Mouse (Mus musculus) c-Kit-positive CD71-positive TER-119-positive erythroid progenitor cells, embryonic 14.5 days (primary cell): ENCODE results near the gene Tespa1.
"Not testable (repeated sequence)": the region's sequence is repeated elsewhere in the genome, so short reads cannot be mapped to it uniquely, and the experiment has no call there.

Experiments used
- DNase-seq: peaks from one replicate; pipeline ENCODE4 v3.0.0-alpha.2; 2013; ENCODE audit warnings: low spot score

The Tespa1 gene

DNA sequence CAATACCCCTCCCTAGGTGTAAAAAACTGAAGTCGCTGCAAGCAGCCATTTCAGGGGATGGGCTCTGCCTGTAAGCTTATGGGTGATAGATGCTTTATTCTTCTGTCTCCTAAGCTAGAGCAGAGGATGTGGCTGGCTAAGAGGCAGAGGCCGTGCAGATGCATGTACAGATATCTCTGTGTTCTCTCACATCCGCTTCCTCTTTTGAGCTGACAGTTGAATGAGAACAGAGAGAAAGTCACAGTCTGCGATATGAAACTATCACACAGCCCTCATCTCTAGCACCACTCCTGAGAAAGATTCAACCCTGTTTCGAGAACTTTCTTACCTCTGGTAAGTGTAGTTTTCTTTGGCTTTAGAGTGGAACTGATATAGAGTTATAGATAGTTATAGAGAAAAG lies at the start of gene Tespa1:
Tespa1 (plus strand) TSS at position 234 of the 400 bp plus-strand sequence.
- DNase-seq, result no peak

DNA sequence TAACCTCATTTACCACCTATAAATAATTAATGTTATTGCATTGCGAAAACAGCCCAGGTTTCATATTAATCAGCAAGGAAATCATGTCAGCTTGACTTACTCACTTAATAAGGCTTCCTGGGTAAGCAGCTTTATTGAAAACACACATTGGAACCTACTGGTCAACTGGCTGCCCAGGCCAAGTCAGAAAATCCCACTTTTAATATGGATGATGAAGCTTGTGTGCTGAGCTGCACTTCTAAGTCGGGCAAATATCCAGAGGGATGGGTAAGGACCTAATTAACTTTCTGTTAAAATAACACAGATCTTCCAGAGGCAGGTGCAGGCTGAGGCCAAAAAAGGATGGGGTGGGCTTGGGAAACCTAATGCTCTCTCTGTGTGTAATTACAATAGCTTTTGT lies 46.9 kb upstream of the Tespa1 start:
- DNase-seq, result no peak

DNA sequence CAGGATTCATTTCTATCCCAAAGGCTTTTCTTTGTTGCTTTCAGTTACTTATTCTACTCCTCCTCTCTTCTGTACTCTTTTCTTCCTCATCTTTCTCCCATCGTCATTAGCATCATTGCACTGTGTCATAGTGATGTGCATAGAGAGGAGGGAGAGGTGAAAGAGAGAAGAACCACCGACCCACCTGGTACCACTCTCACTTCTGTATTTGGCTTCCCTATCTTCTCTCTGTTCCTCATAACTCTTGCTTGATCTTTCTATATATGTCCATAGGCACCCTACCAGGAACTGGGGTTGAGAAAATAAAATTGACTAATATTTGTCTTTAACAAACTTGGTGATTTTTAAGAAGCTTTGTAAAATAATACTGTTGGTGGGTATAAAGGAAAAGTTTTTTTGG lies 46.2 kb upstream of the Tespa1 start:
- DNase-seq, result no peak

DNA sequence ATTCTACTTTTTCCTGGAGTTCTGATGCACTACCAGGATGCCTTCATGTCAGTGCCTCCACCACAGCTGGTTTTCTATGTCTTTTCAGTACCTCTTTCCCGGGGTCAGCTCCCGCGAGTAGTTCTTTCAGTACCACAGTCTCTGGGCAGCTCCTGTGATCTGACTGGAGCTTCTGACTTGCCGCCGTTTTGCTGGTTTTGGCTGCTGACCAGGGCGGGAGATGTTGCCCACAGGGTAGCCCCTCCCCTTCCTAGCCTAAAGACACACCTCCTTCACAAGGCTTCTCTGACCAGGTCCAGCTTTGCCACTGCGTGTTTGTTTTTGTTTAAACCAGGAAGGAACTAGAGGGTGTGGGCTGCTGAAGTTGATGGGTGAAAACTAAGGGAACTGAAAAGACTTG lies 42.6 kb upstream of the Tespa1 start, which contains the start of gene Neurod4:
Neurod4 (minus strand) TSS at position 175 of the 400 bp plus-strand sequence.
- no peak for DNase-seq

DNA sequence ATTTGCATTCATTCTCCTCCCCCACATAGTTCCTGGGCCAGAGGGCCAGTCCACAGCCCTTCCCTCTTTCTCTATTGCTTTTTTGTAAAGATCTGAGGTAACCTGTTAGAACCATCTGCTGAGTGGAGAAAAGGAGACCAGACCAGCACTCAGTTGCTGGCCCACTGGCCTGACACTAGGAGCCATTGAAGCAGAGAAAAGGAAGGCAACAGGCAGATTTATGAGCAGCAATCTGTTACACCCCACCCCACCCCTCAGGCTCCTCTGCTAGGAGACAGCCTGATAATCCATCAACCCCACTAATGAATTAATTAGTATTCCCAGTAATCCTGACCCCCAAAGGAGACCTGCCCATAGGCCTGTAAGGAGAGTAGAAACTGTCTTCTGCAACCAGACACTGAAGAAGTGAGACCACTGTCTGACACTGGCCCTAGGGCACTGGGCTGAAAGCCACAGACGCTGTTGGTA lies 40.7 kb upstream of the Tespa1 start:
- no peak for DNase-seq

DNA sequence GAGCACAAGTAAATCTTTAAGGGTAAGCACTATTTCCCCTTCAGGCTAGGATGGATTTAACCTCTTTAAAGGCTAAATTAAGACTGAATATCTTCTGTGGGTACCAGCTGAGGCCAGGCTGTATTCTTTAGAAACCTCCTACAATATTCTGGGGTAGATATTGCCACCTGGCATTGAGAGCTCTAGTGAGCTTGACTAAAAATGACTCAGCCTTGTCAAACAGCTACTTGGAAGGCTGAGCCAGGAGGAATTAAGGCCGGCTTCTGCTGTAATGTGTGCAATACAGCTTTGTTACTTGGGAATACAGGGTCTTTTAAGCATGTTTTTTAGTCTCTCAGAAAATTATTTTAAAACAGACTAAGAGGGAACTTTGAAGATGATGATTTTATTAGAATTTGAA lies 35.5 kb upstream of the Tespa1 start:
- DNase-seq, result no peak

DNA sequence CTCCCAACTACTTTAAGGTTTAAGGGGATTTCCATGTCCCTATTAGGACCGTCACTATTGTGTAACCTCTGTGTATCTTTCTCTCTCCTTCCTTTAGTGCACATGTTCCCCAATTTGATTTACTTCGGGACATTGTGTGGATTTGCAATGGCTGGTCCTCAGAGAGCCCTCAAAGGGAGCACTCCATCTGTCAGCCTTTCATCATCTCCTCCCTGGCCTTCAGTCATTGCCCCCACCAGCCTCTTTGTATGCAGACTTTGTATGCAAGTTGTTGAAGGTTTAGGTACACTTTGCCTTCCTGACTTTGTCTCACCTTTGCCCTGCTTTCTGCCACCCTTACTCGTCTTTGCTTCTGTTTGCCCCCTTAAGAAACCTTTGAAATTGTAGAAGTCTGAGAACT lies 34.7 kb upstream of the Tespa1 start:
- no peak for DNase-seq

DNA sequence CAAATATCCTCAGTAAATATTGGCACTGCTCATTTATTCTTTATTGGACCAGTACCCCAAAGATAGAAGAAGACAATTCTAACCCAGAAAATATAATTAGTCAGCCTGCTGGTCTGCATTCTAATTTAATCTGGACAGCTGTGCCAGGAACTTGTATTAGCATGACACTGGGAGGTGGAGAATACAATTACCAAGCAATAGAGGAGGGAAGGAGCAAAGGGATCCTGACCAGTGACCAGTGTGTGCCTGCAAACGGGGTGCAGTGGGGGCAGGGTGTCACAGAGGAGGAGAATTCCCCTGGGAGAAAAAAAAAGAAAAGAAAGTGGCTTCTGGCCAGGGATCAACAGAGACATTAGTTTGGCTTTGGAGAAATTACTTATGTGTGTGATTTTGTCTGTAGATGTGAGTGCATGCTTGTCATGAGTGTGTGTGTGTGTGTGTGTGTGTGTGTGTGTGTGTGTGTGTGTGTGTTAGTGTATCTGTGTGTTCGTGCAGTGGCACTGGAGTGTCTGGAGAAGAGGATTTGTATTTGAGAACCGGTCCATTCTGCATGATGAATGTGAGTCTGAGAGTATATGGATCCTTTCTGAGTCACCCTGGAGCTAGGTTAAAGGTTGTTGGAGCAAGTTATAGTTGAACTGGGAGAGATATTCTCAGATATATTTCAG lies 28.8 kb upstream of the Tespa1 start:
- no peak for DNase-seq

DNA sequence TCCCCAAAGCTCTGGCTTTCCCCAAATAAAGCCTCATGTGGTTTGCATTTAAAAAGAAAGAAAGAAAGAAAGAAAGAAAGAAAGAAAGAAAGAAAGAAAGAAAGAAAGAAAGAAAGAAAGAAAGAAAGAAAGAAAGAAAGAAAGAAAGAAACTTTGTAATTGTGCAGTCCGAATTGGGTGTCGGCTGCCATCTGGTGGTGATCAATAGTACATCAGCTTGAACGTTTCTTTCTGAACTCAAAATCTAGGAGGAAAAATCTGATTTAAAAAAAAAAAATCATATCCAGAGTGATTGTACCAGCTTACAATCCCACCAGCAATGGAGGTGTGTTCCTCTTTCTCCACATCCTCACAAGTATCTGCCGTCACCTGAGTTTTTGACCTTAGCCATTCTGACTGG lies 23.9 kb upstream of the Tespa1 start:
- peak; percentile 19 for DNase-seq

DNA sequence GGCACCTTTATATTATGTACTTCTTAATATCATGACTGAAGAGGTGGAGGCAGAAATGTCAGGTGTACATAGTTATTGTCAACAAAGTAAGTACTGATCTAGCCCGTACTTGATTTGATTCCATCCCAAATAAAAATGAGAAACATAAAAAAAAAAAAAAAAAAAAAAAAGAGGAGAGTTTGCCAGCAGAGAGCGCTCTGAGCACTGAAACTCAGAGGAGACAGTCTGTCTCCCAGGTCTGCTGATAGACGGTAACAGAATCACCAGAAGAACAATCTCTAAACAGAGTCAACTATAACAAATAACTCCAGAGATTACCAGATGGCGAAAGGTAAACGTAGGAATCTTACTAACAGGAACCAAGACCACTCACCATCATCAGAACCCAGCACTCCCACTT lies 18.5 kb upstream of the Tespa1 start:
- DNase-seq, result not testable (repeated sequence)

DNA sequence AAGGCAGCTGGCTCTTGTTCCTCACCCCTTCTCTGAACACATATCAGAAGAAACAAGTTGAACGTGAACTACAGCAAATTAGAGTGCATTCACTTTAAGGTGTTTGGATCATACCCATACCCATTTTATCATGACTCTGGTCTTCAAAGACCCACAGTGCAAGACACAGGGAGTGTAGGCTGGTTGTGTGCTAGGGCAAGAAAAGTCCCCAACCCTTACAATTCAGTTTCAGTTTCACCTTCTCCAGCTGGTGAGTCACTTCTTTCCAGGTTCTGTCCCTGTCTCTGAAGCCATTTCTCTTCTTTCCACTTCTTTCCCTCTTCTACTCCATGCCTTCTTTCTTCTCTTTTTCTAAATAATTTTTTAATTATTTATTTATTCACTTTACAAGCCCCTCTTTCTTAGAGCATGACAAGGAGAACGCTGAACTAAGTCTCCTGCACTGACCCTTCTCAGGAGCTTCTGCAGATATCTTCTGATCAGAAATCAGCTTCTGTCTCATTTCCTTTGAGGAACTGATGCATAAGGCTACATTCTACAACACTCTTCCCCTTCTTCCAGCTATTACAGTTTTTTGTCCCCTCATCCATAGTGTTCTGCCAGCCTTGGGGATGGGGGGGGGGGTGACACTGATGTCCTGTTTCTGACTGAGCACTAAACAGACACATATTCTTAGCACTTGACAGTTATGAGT lies 11.0 kb upstream of the Tespa1 start:
- no peak for DNase-seq

DNA sequence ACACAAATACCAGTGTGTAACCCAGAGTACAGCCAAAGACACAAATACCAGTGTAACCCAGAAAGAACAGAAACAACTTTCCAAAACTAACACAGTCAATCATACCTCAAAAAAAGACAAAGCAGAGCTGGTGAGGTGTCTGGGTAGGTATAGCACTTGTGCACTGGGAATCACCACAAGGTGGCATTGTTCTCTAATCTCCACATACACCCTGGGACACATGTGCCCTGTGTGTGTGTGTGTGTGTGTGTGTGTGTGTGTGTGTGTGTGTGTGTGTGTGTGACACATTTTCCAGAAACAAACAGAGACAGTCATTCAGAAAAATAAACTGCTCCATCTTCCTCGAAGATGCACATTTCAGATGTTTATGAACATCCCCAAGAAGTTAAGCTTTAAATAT lies 9.1 kb upstream of the Tespa1 start:
- DNase-seq, result peak; percentile 12

DNA sequence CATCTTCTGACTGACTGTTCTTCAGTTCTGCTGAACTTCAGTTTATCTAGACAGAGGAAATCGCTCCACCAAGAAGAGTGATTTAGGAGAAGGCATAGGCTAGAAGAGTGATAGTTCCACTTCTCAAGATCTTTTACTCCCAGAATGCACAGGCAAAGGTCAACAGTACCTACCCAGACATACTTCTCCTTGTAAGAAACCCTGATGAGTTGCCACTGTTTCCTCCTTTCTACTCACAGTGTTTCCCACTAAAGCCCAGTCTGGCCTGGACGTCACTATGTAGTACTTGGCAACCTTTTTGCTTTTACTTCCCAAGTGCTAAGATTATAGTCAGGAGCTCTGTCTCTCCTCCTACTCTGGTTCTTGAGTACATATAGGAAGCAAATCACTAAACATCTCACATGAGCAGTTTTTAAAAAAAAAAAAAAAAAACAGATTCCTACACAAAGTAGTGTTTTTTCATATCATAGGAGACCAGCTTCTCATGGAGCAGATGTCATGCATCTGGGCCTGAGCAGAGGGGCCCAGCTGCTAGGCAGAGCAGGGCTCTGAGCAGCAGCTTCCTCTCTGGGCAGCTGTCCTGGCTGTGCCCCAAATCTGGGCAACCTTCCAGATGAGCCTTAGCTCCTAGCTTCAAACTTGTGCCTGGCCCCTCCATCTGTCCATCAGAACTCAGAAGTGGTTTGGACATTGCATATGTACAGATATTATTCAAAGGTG lies 8.4 kb upstream of the Tespa1 start:
- DNase-seq, result no peak

DNA sequence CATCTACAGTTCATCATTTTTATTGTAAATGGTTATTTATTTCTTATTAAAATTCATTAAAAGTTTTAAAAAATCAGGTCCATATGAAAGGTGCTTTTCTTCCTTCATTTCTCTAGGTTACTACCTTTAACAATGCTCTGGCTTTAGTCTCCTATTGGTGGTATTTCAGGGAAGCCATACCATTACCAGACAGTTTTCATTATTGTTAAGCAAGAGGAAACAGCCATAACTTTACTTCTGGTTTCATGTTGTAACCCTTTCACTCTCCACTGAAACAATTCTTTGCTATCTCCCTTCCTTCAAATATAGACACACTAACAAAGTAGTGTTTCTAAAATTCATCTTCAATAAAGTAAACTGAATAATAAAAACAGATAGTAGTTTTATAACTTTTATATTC lies 6.8 kb upstream of the Tespa1 start:
- DNase-seq, result no peak

DNA sequence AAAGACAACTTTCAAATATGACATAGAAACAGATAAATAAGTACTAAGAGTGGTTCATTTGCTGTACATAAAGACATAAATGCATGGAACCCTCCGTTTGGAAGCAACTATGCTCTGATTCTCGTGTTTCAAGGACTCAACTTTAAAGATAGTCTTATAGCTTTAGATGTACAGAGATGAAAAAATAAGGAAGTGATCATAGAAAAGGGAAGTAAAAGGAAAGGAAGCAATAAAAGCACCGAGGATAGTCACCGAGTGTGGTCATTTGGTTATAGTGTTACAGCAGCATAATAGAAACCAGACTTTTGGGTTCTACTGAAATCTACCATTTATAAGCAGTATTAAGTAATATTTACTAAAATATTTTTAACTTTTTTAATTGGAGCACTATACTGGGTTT lies 4.0 kb upstream of the Tespa1 start:
- DNase-seq, result no peak

DNA sequence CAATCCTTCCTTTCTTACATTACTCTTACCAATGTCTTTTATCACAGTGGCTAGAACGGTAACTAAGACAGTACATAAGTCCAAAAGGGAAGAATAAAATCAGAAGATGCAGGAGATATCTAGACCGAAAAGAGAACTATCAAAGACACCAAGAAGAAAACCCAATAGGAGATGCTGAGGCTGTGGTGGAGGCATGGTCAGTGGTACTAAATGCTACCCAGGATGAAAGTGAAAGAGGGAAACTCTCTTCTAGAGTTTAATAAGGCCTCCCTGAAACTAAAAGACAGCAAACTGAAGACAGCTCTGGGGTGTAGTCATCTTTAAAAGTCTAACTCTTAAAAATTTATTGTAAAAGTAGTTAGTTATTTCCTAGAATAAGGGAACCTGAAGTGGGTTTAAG lies 2.0 kb upstream of the Tespa1 start:
- no peak for DNase-seq

DNA sequence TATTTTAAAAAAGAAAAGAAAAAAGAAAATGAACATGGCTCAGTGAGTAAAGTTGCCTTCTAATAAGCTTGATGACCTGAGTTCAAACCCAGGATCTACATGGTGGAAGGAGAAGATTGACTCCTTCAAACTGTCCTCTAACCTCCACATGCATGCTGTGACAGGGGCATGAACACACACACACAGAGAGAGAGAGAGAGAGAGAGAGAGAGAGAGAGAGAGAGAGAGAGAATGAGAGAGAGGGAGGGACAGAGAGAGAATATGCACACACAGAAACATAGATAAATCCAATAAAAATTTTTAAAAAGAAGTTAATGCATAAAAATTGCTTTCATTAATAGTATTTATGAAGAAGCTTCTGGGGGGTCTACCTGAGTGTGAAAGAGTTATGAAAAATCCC lies 608 bp upstream of the Tespa1 start:
- DNase-seq, result no peak

DNA sequence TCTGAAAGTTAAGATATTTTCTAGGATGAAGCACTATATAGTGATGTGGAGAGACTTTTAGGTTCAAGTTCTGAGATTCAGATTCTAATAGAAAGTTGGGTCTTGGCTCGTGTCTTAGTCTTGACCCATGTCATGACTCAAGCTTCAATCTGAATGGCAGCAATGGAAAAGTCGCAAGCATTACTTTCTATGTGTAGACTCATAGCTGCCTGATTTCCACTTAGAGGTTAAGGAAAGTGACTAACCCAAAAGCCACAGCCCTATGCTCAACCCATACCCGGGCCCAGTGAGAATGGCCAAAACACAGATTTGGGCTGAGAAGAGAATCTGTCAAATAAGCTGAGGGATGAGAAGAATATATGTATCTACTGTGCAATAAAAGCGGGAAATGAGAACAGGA lies 1.6 kb downstream of the Tespa1 start:
- DNase-seq, result no peak

DNA sequence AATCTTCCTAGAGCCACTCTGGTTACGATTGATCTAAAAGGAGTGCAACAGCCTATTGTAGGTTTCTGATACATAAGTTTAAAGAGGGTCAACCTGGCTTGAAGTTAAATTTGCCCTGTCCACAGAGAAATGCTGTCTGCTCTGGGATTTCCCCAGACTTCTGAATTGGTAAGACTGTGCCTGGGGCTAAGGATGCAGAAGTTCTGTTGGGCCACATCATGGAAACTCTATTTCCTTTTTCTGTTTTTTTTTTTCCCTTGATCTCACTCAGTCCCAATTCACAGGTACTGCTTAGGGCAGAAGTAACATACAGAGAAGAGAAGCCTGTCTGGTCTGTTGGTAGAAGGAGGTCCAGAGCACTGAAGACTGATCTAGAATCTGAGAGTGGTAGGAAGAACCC lies 8.0 kb downstream of the Tespa1 start:
- no peak for DNase-seq

DNA sequence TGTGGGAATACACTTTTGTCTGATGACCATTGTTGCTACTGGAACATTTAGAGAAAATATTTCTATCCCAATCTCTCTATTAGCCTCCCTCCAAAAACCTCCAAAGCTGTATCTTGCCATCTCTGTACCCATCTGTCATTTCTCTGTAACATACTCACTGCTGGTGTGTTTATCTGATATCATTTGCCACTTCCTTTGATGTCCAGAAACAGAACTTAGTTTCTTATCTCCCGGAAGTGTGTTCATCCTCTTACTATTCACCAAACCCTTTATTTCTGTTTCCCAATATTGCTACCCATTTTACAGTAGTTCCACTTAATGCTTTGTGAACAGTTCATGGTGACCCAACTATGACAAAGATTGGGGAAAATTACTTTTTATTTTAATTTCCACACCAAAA lies 13.7 kb downstream of the Tespa1 start:
- no peak for DNase-seq

DNA sequence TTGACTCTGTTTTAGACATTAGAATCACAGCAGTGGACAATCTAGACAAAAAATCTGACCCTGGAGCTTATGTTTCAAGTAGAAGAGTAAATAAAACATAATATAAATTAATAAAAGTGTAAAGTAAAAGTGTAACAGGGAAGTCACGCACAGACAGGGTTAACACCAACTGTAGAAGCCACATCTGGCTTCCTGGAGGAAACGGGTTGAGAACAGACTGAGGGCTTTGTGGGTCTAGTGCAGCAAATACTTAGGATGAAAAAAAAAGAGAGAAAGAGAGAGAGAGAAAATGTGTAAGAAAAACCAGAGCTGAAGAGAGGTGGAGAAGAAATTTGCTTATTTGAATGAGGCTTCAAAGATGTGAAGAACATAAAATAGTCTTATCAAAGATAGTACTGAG lies 14.9 kb downstream of the Tespa1 start:
- DNase-seq, result no peak

DNA sequence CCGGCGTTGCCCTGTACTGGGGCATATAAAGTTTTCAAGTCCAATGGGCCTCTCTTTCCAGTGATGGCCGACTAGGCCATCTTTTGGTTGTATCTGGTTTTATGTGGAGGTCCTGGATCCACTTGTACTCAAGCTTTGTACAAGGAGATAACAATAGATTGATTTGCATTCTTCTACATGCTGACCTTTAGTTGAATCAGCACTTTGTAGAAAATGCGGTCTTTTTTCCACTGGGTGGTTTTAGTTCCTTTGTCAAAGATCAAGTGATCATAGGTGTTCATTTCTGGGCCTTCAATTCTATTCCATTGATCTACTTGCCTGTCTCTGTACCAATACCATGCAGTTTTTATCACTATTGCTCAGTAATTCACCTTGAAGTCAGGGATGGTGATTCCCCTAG lies 17.4 kb downstream of the Tespa1 start:
- not testable (repeated sequence) for DNase-seq

DNA sequence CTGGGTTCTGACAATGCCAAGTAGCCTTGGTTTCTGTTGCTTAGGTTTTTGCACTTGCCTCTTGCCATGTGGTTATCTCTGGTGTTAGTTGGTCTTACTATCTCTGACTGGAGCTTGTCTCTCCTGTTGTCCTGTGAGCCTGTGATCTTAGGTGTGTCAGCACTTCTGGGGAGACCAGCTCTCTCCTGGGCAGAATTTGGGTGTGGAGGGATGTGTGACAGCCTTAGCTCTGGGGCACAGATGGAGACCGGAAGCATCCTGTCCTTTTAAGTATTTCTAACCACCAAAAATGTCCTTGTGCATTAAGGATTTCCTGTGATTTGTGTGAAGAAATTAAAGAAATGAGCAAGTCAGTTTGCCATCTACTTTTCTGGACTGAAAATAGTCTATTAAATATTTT lies 21.4 kb downstream of the Tespa1 start:
- DNase-seq, result no peak
